Mouse (Mus musculus) midbrain, embryonic 10.5 days (tissue): ENCODE measurements around the gene Zbtb40. TPM values are rescaled to one million over a fixed set of nuclear protein-coding genes. Genes with fewer than 3 reads are reported as not detected.

ENCODE experiments used
- DNase-seq: peaks from one replicate; pipeline ENCODE4 v3.0.0-alpha.2; 2017; ENCODE audit warnings: low spot score
- H3K27ac ChIP-seq: fragments of 300-500 bp; sonication (generic); replicated peaks from 2 replicates; pipeline ENCODE4 v1.5.1; 2016; ENCODE audit warnings: mild to moderate bottlenecking
- H3K27me3 ChIP-seq: fragments of 300-500 bp; sonication (generic); 2 replicates; pipeline ENCODE4 v1.6.1; 2016; ENCODE audit warnings: low read depth, mild to moderate bottlenecking; ENCODE audit not compliant: poor library complexity, severe bottlenecking
- H3K36me3 ChIP-seq: fragments of 300-500 bp; sonication (generic); 2 replicates; pipeline ENCODE4 v1.6.1; 2016; ENCODE audit warnings: mild to moderate bottlenecking, moderate library complexity
- H3K4me1 ChIP-seq: fragments of 300-500 bp; sonication (generic); 2 replicates; pipeline ENCODE4 v1.6.1; 2016
- H3K4me3 ChIP-seq: fragments of 300-500 bp; sonication (generic); 2 replicates; pipeline ENCODE4 v1.5.1; 2016; ENCODE audit warnings: mild to moderate bottlenecking, moderate library complexity
- H3K9me3 ChIP-seq: fragments of 300-500 bp; sonication (generic); replicated peaks from 2 replicates; pipeline ENCODE4 v1.6.1; 2016; ENCODE audit warnings: mild to moderate bottlenecking
- WGBS: fragments of 180-500 bp; shearing (Covaris S2); methylation state at CpG from one replicate; pipeline ENCODE4 v1.1.7; 2016; 5-methylcytosine and 5-hydroxymethylcytosine counted together
- polyA plus RNA-seq: library from polyadenylated mRNA; unstranded; fragments of >200 nt; fragmentation: Nextera tagmentation; extraction: Ambion mirVana; gene quantifications from 2 replicates; pipeline ENCODE4 v1.2.1, GENCODE M21; 2016

Zbtb40 gene
- polyA plus RNA-seq, 1 experiment from 2014 or later, result 4.9 TPM

DNA sequence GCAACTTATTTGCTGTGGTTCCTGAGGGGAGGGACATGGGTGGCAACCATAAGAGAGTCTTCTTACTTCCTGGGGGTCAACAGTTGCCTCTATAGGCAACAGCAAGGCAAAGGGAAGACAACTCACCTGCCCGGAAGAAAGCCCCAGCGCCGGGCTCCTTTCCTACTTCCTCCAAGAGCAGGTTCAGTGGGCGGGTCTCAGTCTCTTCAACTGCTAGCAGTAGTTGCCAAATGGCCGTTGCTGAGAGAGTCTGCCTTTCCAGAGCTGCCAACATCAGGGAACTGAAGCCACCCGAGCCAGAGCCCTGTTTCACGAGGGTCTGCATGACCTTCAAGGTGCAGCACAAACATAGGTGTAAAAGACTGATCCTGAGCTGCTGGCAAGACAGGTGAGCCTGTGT, 50.2 kb downstream of the Zbtb40 start:
- no peaks in the 10 kb centered on the region for H3K4me1 ChIP-seq
- H3K27me3 ChIP-seq, result no peaks in the 10 kb centered on the region
- H3K27ac ChIP-seq, result no peak overlapping the region
- DNase-seq, result no peak
- 88% methylated on average over 7 of the region's 7 CpGs for WGBS
- peaks cover 70% of the 10 kb centered on the region for H3K36me3 ChIP-seq
- H3K4me3 ChIP-seq, result no peak overlapping the region
- H3K9me3 ChIP-seq, result no peaks in the 10 kb centered on the region

GRCm38 (mm10) chr4:136997723-136998345, 50.8 kb downstream of the Zbtb40 start:
- no peak for DNase-seq
- 92% methylated on average over 12 of the region's 12 CpGs for WGBS

DNA sequence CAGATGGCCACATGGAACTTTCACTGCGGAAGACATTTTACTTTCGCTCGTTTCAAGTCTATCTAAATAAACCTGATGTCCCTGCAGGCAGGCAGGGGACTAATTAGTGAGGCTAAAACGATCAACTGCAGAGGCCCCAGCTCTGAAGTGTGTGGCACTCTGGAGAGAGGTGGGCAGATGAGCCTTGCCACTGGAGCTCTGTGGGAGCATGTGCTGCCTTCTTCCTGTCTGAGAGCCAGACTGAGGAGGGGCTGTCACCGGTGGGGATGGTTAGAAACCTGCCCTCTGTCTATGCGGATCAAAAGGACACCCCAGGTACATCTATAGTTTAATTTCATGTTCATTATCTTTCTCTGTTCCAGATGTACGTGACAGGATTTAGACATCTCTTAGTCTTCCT, 51.7 kb downstream of the Zbtb40 start:
- no peaks in the 10 kb centered on the region for H3K4me1 ChIP-seq
- WGBS, result 85% methylated on average over 7 of the region's 7 CpGs

More at GRCm38 (mm10) chr4:136997723-136998345, 50.8 kb downstream of the Zbtb40 start:
- H3K4me3 ChIP-seq, result no peak overlapping the region
- no peaks in the 10 kb centered on the region for H3K9me3 ChIP-seq
- H3K36me3 ChIP-seq, result peaks cover 76% of the 10 kb centered on the region
- no peak overlapping the region for H3K27ac ChIP-seq
- H3K27me3 ChIP-seq, result no peaks in the 10 kb centered on the region
- H3K4me1 ChIP-seq, result no peaks in the 10 kb centered on the region

GRCm38 (mm10) chr4:136995361-136995760, 53.2 kb downstream of the Zbtb40 start:
- H3K4me3 ChIP-seq, result no peak overlapping the region
- H3K36me3 ChIP-seq, result peaks cover 89% of the 10 kb centered on the region
- 95% methylated on average over 14 of the region's 14 CpGs for WGBS
- H3K27me3 ChIP-seq, result no peaks in the 10 kb centered on the region
- no peaks in the 10 kb centered on the region for H3K9me3 ChIP-seq
- no peaks in the 10 kb centered on the region for H3K4me1 ChIP-seq
- H3K27ac ChIP-seq, result no peak overlapping the region
- no peak for DNase-seq

More for the DNA sequence above, 51.7 kb downstream of the Zbtb40 start:
- no peak for DNase-seq
- peaks cover 82% of the 10 kb centered on the region for H3K36me3 ChIP-seq
- no peak overlapping the region for H3K4me3 ChIP-seq
- no peaks in the 10 kb centered on the region for H3K27me3 ChIP-seq
- no peak overlapping the region for H3K27ac ChIP-seq
- no peaks in the 10 kb centered on the region for H3K9me3 ChIP-seq

GRCm38 (mm10) chr4:136981993-136982695, 66.5 kb downstream of the Zbtb40 start:
- Histone ChIP-seq H3K27ac (no peak overlapping the region), H3K9me3 (no peaks in the 10 kb centered on the region), H3K36me3 (peaks cover 16% of the 10 kb centered on the region), H3K27me3 (peaks cover 79% of the 10 kb centered on the region), H3K4me3 (no peak overlapping the region), H3K4me1 (peaks cover 28% of the 10 kb centered on the region)
- DNase-seq, result no peak
- WGBS, result 70% methylated on average over 9 of the region's 9 CpGs

- no peak overlapping the region for H3K27ac ChIP-seq
- 6% methylated on average over 12 of the region's 12 CpGs for WGBS
- DNase-seq, result peak; percentile 70
These were observed 67.3 kb downstream of the Zbtb40 start for GRCm38 (mm10) chr4:136981347-136981746.

DNA sequence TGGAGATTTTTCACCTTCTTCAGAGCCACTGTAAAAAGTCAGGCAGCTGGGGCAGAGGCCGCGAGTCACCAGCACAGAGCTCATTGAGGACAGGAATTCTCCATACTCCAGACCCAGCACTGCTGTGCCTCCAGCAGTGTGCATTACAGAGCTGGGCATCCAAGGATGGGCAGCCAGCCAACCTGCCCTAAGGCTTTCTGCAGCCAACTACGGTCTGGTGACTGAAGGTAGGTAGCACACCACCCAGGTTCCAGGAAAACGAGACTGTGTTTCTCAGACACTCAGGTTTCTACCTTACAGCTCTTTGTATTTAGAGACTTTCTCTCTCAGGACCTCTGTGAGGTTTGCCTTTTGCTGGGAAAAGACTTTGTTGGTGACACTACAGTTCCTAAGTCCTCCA, 67.7 kb downstream of the Zbtb40 start:
- peaks cover 88% of the 10 kb centered on the region for H3K27me3 ChIP-seq
- no peak overlapping the region for H3K4me3 ChIP-seq
- DNase-seq, result no peak
- no peak overlapping the region for H3K27ac ChIP-seq
- no peaks in the 10 kb centered on the region for H3K9me3 ChIP-seq
- peaks cover 6% of the 10 kb centered on the region; the same call in 1 of the 2 replicates for H3K36me3 ChIP-seq
- peaks cover 30% of the 10 kb centered on the region for H3K4me1 ChIP-seq
- 88% methylated on average over 4 of the region's 4 CpGs for WGBS

More at GRCm38 (mm10) chr4:136981347-136981746, 67.3 kb downstream of the Zbtb40 start:
- Histone ChIP-seq H3K36me3 (peaks cover 9% of the 10 kb centered on the region), H3K4me3 (no peak overlapping the region), H3K27me3 (peaks cover 86% of the 10 kb centered on the region), H3K4me1 (peaks cover 28% of the 10 kb centered on the region), H3K9me3 (no peaks in the 10 kb centered on the region)

- 57% methylated on average over 8 of the region's 8 CpGs for WGBS
- Histone ChIP-seq H3K36me3 (no peaks in the 10 kb centered on the region; the same call in 1 of the 2 replicates), H3K27ac (no peak overlapping the region), H3K27me3 (peaks cover 98% of the 10 kb centered on the region), H3K9me3 (no peaks in the 10 kb centered on the region), H3K4me1 (peaks cover 49% of the 10 kb centered on the region), H3K4me3 (no peak overlapping the region)
- no peak for DNase-seq
These were observed 71.4 kb downstream of the Zbtb40 start for GRCm38 (mm10) chr4:136977244-136977643.

DNA sequence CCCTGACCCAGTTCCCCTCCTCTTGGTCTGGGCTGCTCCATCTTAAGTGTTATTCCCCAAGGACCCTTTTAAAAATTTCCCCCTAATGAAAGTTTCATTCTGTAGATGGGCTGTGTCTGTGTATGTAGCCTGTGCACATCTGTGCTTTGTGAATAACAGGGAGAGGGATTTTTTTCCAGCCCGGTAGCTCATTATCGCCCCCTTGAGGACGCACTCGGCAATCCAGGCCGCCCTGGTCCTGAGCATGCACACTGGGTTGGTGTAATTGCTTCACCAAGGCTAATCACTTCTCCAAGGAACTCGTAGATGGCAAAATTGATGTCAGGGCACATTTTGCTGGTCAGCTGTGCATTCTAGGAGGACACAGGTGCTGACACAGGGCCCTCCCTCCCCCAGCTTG, 77.7 kb downstream of the Zbtb40 start:
- peaks cover 100% of the 10 kb centered on the region for H3K27me3 ChIP-seq
- DNase-seq, result peak; percentile 78
- H3K4me1 ChIP-seq, result peaks cover 78% of the 10 kb centered on the region
- H3K4me3 ChIP-seq, result no peak overlapping the region
- H3K9me3 ChIP-seq, result no peaks in the 10 kb centered on the region
- 9% methylated on average over 6 of the region's 6 CpGs for WGBS
- no peaks in the 10 kb centered on the region for H3K36me3 ChIP-seq
- peak overlapping the region; percentile 50; the same call in 1 of the 2 replicates for H3K27ac ChIP-seq

DNA sequence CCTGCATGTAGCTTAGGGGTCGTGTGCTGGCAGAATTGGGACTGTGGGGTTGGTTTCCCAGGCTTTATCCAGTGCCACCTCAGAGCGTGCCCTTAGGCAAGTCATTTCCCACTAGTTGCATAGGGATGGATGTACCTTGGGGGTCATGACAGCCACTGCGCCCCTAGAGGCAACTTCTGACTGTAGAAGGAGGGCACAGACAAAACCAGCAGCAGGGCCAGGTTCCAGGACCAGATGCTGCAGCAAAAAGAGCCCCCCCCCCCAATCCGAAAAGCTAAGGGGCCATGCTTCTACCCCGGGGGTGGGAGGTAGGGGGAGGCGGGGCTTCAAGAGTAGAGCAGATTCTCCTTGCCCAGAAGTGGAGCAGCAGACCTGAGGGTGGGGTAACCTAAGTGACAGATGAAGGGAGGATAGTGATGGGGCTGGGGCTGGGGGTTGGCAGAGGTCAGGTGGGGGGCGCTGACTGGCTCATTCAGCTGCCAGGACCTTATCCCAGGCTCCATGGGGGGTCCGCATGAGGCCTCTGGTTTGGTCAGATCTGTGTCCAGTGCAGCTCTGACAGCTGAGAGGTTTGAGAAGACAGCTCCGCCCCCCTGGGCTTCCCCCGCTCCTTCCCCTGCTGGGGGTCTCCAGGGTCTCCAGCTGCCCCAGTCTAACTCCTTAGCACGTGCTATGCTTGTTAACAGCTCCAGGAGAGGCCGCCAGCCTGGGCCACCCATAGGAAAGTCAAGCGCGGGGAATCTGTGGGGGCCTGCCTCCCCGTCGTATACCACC, 78.9 kb downstream of the Zbtb40 start:
- Histone ChIP-seq H3K4me1 (peaks cover 84% of the 10 kb centered on the region), H3K27ac (peak overlapping the region; percentile 50), H3K27me3 (peaks cover 100% of the 10 kb centered on the region), H3K9me3 (no peaks in the 10 kb centered on the region), H3K36me3 (no peaks in the 10 kb centered on the region), H3K4me3 (no peak overlapping the region)
- WGBS, result 39% methylated on average over 16 of the region's 16 CpGs
- DNase-seq, result no peak

- 72% methylated on average over 8 of the region's 8 CpGs for WGBS
- H3K27ac ChIP-seq, result peak overlapping the region; percentile 2; the same call in 1 of the 2 replicates
- no peaks in the 10 kb centered on the region for H3K36me3 ChIP-seq
- no peak for DNase-seq
- peaks cover 100% of the 10 kb centered on the region for H3K27me3 ChIP-seq
- H3K4me1 ChIP-seq, result peaks cover 84% of the 10 kb centered on the region
- no peaks in the 10 kb centered on the region for H3K9me3 ChIP-seq
- no peak overlapping the region for H3K4me3 ChIP-seq
These were observed 79.5 kb downstream of the Zbtb40 start for GRCm38 (mm10) chr4:136969096-136969495.

DNA sequence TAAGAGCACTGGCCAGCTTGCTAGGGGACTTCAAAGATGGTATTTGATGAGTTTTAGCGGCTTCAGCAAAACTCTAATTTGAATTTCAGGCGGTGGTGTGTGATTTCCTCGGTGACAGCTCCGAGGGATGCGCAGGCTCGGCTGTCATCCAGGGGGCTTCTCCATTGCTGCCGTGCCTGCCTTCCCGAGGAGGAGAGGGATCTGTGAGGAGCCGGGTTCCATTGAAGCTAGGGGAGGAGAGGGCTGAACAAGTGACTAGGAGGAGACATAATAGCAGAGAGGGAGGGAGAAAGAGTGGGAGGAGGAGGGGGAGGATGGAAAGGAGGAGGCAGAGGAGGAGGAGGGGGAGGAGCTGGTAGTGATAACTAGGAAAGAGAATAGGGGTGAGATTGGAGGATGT, 81.1 kb downstream of the Zbtb40 start:
- peak overlapping the region; percentile 10; the same call in 1 of the 2 replicates for H3K4me3 ChIP-seq
- WGBS, result 32% methylated on average over 9 of the region's 9 CpGs
- peaks cover 89% of the 10 kb centered on the region for H3K4me1 ChIP-seq
- no peak for DNase-seq
- no peaks in the 10 kb centered on the region for H3K9me3 ChIP-seq
- peaks cover 100% of the 10 kb centered on the region for H3K27me3 ChIP-seq
- H3K27ac ChIP-seq, result peak overlapping the region; percentile 60
- no peaks in the 10 kb centered on the region for H3K36me3 ChIP-seq
